Mouse (Mus musculus): Measurements from ENCODE around the gene Abtb2. TPM values are rescaled to one million over a fixed set of nuclear protein-coding genes. Genes with fewer than 3 reads are reported as not detected.

Abtb2 gene
- total RNA-seq, 2 experiments from 2014 or later, result 8.3 to 13.2 TPM

DNA sequence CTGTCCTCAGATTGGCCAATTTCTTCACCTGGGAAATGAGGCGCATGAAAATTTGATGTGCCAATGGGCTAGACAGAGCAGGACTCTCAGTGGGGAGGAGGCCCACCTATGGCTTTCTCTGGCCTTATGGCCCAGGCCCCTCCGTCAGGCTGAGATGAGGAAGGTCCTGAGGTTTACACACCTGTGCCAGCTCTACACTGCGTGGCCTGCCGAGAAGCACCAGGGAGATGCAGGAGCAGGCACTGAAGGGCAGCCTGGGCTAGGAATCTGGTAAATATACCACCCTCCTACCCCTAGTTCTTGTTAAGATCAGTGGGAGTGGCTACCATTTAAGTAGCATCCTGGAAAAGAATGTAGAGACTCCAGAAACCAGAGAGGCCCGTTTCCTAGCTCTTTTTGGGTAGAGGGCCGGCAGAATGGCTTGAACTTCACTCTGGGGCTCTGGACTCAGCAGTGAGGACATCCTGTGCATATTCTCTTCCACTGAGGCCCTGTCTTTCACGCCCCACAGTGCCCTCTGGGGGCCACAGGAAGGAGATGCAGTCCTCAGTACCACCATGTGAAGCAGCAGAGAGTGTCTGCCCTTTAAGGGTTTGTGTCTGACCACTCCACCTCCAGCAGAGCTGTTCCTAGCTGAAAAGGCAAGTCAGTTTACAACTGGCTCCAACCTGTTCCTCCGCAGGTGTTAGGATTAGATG lies 152.6 kb downstream of the Abtb2 start:
- TF ChIP-seq CTCF (IDR thresholded peaks at IDR 0.05), result no peak; the same call in none of the 2 replicates
- intact Hi-C loops (cut with DNase I), result loop anchor here (1.0 to 10.0 kb wide), 2 partner anchors 153 to 264 kb away; no protein-coding TSS in a partner anchor
- peak; percentile 80 for DNase-seq
- Histone ChIP-seq H3K4me3 (no peak overlapping the region), H3K27ac (no peak overlapping the region)

DNA sequence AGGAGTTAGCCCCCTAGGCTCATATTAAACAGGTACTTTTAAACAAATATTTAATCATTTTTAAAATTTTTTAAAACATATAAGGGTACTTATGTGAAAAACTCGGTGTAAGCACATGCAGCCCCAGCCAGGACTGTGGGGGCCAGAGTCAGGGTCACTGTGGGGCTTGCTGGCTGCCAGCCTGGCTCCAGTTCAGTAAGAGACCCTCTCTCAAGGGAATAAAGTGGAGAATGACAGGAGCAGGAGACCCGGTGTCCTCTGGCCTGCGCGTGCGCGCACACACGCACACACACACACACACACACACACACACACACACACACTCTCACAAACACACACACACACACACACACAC lies 153.2 kb downstream of the Abtb2 start:
- Histone ChIP-seq H3K27ac (no peak overlapping the region), H3K4me3 (no peak overlapping the region)
- no peak for DNase-seq
- TF ChIP-seq CTCF (IDR thresholded peaks at IDR 0.05), result no peak
- intact Hi-C loops (cut with DNase I), result loop anchor here (1.0 to 10.0 kb wide), 2 partner anchors 154 to 264 kb away; no protein-coding TSS in a partner anchor

DNA sequence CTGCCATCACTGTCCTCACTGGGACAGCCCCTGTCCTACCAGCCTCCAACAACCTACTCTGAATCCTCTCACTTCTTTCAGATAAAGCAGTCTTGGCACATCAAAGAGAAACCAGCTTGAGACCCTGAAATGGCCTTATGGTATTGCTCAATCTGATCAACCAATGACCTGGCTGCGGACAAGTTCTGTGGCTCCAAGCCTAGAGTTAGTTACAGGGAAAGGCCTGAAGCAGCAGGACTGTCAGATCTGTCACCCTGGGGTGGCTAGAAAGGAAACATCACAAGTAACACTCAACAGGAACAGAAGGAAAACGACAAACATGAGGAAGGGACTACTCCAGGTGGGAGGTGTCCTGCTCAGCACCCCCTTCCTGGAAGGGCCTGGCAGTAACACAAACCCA lies 158.4 kb downstream of the Abtb2 start:
- TF ChIP-seq CTCF (IDR thresholded peaks at IDR 0.05), result no peak
- H3K4me3 ChIP-seq, result no peak overlapping the region
- intact Hi-C loops (cut with DNase I), result no loop called here
- DNase-seq, result no peak
- no peak overlapping the region for H3K27ac ChIP-seq

DNA sequence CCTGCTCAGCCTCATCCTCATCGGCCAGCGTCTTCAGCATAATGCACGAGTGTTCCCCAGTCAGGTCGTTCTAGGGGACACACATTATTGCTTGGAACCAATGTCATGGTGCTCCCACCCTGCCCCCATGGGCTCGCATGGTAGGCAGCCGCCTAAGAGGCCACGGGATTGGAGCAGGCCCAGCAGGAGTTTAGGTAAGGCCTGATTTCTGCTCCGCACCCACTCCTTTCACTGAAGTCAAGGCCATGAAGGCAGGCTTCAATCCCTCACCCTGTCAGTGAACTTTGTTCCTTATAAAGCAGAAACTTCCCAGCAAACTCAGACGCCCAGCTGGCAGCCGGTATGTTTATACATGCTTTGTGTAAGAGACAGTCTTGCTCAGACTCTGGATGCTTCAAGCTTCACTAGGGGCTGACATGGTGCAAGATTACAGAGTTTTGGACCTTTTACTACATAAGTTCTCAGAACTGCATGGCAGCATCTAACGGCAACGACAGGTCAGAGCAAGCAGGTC lies 162.0 kb downstream of the Abtb2 start:
- TF ChIP-seq CTCF (IDR thresholded peaks at IDR 0.05), result no peak
- no peak for DNase-seq
- Histone ChIP-seq H3K4me3 (no peak overlapping the region), H3K27ac (no peak overlapping the region)
- intact Hi-C loops (cut with DNase I), result no loop called here

DNA sequence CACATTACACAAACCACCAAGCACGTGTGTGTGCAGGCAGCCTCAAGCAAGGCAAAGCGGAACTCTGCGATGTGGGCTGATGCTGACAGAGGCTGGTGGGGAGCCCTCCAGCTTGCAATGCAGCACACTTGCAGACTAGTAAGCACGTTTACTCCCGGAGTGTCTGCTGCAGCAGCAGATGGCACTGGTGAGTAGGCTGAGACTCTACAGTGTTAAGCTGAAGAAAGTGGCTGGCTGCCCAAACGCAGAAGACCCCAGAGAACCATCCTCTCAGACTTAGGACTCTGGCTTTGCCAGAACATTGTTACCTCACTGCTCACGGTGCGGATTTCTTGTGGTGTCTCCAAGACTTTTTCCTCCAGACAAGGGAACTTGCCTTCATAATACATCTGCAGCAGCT lies 164.9 kb downstream of the Abtb2 start:
- Histone ChIP-seq H3K4me3 (no peak overlapping the region), H3K27ac (no peak overlapping the region)
- no peak for DNase-seq
- intact Hi-C loops (cut with DNase I), result loop anchor here (5.0 kb wide), 1 partner anchor 269 kb away; no protein-coding TSS in a partner anchor
- no peak for TF ChIP-seq CTCF (IDR thresholded peaks at IDR 0.05)

DNA sequence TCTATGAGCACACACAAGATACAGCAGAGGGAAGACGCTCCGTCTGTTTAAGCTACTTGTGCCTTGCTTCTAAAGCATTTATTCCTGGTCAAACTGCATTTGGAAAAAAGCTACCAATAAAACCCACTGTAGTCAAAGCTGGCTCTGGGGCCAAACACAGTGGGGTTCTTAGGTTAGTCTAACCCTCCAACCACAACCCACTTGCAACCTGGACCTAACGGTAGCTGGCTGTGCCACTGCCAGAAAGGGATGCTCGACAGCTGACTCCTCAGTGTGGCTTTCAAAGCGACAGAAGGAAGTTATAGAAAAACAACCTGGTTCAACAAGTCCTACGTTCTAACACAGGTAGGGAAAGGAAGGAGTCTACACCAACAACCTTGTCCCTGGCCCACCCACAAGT lies 165.3 kb downstream of the Abtb2 start:
- TF ChIP-seq CTCF (IDR thresholded peaks at IDR 0.05), result no peak
- no peak overlapping the region for H3K4me3 ChIP-seq

DNA sequence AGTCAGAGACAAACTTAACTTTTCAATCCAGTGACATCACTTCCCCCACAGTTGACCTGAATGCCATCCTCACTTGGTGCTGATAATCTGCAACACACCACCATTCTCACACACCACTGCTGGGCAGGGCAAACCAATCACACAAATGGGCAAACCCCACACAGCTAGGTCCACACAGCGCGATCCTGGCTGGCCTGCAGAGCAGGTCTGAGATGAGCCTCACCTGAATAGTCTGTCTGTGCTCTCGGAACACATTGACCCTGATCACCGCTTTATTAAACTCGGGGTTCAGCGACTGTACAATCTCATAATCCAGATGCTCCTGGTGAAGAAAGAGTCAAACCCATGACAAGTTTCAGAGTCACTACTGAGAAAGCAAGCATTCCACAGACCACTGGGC lies 176.7 kb downstream of the Abtb2 start:
- no peak overlapping the region for H3K27ac ChIP-seq
- intact Hi-C loops (cut with DNase I), result no loop called here
- H3K4me3 ChIP-seq, result no peak overlapping the region
- DNase-seq, result no peak
- no peak for TF ChIP-seq CTCF (IDR thresholded peaks at IDR 0.05)

More for the DNA sequence above, 165.3 kb downstream of the Abtb2 start:
- intact Hi-C loops (cut with DNase I), result loop anchor here (5.0 kb wide), 1 partner anchor 269 kb away; no protein-coding TSS in a partner anchor
- no peak for DNase-seq
- no peak overlapping the region for H3K27ac ChIP-seq

DNA sequence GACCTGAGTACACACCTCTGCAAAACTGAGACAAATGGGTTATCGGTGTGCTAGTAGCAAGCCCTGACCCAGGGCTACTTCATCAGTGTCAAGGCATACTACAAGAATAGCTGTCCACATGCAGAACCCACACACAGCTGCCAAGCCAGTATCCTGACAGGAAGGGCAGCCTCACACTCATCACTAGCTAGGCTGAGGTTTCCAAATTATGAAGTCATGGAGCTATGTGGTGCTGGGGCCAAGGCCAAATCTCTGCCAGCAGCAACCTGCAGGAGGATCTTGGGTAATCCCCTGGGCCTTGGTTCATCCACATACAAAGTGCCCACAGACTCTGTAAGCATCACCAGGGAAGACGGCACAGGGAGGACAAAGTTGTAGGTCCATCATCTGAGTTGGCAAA lies 177.4 kb downstream of the Abtb2 start:
- DNase-seq, result peak; percentile 39
- H3K4me3 ChIP-seq, result no peak overlapping the region
- H3K27ac ChIP-seq, result no peak overlapping the region
- intact Hi-C loops (cut with DNase I), result no loop called here
- TF ChIP-seq CTCF (IDR thresholded peaks at IDR 0.05), result no peak

DNA sequence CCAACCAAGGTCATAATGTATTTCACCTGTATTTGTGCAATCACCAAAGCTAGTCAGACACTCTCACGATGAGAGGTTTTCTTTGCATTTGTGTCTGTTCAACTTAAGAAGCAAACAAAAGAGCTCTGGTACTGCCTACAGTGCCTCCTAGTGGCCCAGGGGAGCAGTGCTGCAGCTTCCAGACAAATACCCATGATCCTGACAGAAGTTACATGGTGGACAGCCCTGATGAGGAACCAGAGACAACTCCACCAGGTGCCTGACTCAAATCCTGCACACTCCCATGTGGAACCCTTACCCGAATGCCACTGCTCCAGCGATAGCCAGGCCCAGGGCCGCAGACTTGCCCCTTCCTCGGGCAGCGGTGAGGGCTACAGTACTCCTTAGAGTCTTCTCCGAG lies 177.9 kb downstream of the Abtb2 start:
- no peak overlapping the region for H3K4me3 ChIP-seq
- H3K27ac ChIP-seq, result no peak overlapping the region
- intact Hi-C loops (cut with DNase I), result no loop called here
- peak; percentile 85 for TF ChIP-seq CTCF (IDR thresholded peaks at IDR 0.05)
- DNase-seq, result peak; percentile 58

DNA sequence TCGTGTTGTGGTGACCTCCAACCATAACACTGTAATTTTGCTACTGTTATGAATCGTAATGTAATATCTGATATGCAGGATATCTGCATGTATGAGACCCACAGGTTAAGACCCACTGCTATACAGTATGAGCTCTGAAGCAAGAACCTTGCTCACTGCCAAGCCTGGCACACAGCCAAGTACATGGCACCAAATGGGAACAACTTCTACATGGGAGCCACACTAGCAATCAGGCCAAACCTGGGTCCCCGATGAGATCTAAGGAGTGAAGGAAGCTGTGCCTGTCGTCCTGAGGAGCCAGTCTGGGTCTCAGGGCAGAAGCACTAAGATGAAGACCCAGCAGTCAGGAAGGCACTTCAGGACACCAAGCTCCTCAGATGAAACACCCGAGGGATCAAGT lies 179.4 kb downstream of the Abtb2 start:
- peak; percentile 51 for DNase-seq
- no peak for TF ChIP-seq CTCF (IDR thresholded peaks at IDR 0.05)
- intact Hi-C loops (cut with DNase I), result no loop called here
- H3K4me3 ChIP-seq, result no peak overlapping the region
- H3K27ac ChIP-seq, result no peak overlapping the region

DNA sequence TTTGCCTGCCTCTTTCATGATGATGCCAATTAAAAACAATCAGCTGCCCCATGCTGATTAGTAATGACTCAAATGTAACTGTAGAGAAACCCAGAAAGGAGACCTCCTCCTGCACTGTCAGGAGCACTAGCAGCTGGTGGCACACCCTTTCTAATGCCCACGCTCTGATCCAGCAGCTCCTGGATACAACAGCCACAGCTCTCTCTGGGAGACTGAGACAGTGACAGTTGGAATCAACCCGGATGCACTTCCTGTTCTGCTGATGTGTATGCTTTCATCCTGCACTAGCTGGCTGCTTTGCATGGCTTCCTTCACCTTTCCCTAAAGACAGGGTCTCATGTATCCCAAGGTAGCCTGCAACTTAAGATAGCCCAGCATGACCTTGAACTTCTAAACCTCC lies 180.0 kb downstream of the Abtb2 start:
- H3K27ac ChIP-seq, result no peak overlapping the region
- H3K4me3 ChIP-seq, result no peak overlapping the region
- TF ChIP-seq CTCF (IDR thresholded peaks at IDR 0.05), result no peak
- intact Hi-C loops (cut with DNase I), result no loop called here
- no peak for DNase-seq

DNA sequence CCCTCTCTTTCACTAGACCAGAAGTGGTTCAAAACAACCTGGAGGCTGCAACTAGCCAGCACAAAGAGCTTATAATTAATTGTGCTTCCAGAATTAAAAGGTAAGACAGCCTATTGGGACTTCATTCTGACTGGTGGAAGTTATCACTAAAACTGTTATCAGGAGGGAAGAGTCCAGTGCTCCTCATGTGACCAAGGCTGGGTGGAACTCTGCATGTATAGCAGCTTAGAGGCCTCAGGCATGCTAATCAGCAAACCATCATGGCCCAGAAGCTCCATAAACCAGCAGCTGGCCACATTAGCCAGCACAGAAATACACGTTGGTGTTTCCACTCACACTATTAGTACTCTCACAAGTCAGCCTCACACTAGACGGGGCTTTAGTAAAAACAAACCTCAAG lies 180.7 kb downstream of the Abtb2 start:
- intact Hi-C loops (cut with DNase I), result no loop called here
- Histone ChIP-seq H3K27ac (no peak overlapping the region), H3K4me3 (no peak overlapping the region)
- no peak for DNase-seq
- no peak for TF ChIP-seq CTCF (IDR thresholded peaks at IDR 0.05)

DNA sequence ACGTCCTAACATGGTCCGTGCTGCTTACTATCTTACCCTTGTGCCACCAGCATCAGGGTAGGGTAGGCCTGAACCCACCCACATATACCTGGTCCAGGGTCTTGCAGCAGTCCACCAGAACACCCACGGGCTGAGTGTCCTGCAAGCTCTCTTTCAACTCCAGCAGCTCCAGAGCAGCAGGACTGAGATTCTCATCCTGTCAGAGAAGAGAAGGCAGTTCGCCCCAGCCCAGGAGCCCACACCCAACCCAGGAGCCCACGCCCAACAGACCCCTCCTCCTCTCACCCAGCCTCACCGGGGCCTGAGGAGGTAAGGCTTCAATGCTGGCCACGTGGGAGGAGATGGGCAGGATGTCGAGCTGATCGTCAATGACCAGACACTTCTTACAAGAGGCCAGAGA lies 181.8 kb downstream of the Abtb2 start:
- intact Hi-C loops (cut with DNase I), result no loop called here
- TF ChIP-seq CTCF (IDR thresholded peaks at IDR 0.05), result no peak
- no peak overlapping the region for H3K27ac ChIP-seq
- H3K4me3 ChIP-seq, result no peak overlapping the region
- DNase-seq, result no peak

DNA sequence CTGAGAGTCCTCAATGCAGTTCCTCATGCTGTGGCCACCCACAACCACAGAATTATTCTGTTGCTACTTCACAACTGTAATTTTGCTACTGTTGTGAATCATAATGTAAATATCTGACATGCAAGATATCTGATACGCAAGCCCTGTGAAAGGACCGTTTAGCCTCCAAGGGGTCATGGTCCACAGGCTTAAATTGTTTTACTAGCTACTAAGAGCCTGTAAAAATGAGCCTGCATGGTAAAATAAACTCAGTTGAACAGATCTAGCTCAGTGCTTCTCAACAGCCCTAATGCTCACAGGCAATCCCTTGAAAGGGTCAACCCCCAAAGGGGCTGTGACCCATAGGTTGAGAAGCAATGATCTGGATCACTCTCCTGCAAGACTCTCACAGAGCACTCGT lies 183.0 kb downstream of the Abtb2 start:
- H3K27ac ChIP-seq, result no peak overlapping the region
- DNase-seq, result no peak
- intact Hi-C loops (cut with DNase I), result no loop called here
- no peak overlapping the region for H3K4me3 ChIP-seq
- TF ChIP-seq CTCF (IDR thresholded peaks at IDR 0.05), result no peak
